Mouse (Mus musculus) liver, embryonic 13.5 days (tissue): ENCODE data around the gene U2af1. TPM values are rescaled to one million over a fixed set of nuclear protein-coding genes. Genes with fewer than 3 reads are reported as not detected.

Experiments
- ATAC-seq: fragments of 200-750 bp; cut with Nextera tagmentation; 2 replicates; pipeline ENCODE4 v1.8.0; 2017; ENCODE audit warnings: low read depth, mild to moderate bottlenecking, moderate number of reproducible peaks, moderate library complexity
- DNase-seq: peaks from one replicate; pipeline ENCODE4 v3.0.0; 2022
- H3K27ac ChIP-seq: fragments of 300-500 bp; sonication (generic); 2 replicates; pipeline ENCODE4 v1.5.1; 2015; ENCODE audit warnings: moderate library complexity, mild to moderate bottlenecking, inconsistent platforms
- H3K27me3 ChIP-seq: fragments of 300-500 bp; sonication (generic); 2 replicates; pipeline ENCODE4 v1.6.1; 2015; ENCODE audit warnings: mild to moderate bottlenecking, inconsistent platforms
- H3K36me3 ChIP-seq: fragments of 300-500 bp; sonication (generic); 2 replicates; pipeline ENCODE4 v1.6.1; 2015; ENCODE audit warnings: mild to moderate bottlenecking, inconsistent platforms
- H3K4me1 ChIP-seq: fragments of 300-500 bp; sonication (generic); replicated peaks from 2 replicates; pipeline ENCODE4 v1.6.1; 2015; ENCODE audit warnings: inconsistent platforms
- H3K4me2 ChIP-seq: fragments of 300-500 bp; sonication (generic); 2 replicates; pipeline ENCODE4 v1.6.1; 2015; ENCODE audit warnings: inconsistent platforms, mild to moderate bottlenecking, moderate library complexity
- H3K4me3 ChIP-seq: fragments of 300-500 bp; sonication (generic); replicated peaks from 2 replicates; pipeline ENCODE4 v1.5.1; 2015; ENCODE audit warnings: mild to moderate bottlenecking, inconsistent platforms
- H3K9ac ChIP-seq: fragments of 300-500 bp; sonication (generic); 2 replicates; pipeline ENCODE4 v1.6.1; 2015; ENCODE audit warnings: mild to moderate bottlenecking, inconsistent platforms
- H3K9me3 ChIP-seq: fragments of 300-500 bp; sonication (generic); replicated peaks from 2 replicates; pipeline ENCODE4 v1.6.1; 2016; ENCODE audit warnings: inconsistent platforms
- WGBS: fragments of 180-500 bp; shearing (Covaris S2); methylation state at CpG from one replicate; pipeline ENCODE4 v1.1.7; 2015; ENCODE audit not compliant: insufficient replicate concordance; 5-methylcytosine and 5-hydroxymethylcytosine counted together
- polyA plus RNA-seq: library from polyadenylated mRNA; unstranded; fragments of >200 nt; fragmentation: Nextera tagmentation; extraction: Ambion mirVana; gene quantifications from 2 replicates; pipeline ENCODE4 v1.2.1, GENCODE M21; 2015

U2af1 gene
- polyA plus RNA-seq, 1 experiment from 2014 or later = 223 TPM

DNA sequence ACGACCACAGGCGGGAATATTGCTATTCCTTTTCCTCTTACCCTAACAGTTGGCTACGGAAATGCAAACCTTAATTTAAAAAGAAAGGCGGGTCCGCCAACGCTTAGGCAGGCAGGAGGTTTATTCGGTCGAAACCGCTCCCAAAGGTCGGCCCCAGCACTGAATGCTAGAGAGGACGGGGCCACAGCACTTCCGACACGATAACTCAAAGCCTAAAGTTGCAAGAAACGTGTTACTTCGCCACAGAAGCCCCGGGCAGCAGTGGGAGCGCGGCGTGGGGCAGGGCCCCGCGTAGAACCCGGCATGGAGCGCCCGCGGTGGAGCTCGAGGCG lies 590 bp downstream of the U2af1 start:
- Histone ChIP-seq H3K27ac (peak overlapping the region; percentile 85), H3K27me3 (no peaks in the 10 kb centered on the region), H3K4me1 (peaks cover 55% of the 10 kb centered on the region), H3K4me3 (peak overlapping the region; percentile 77), H3K36me3 (peaks cover 40% of the 10 kb centered on the region), H3K4me2 (peak overlapping the region; percentile 81), H3K9ac (peak overlapping the region; percentile 88), H3K9me3 (no peaks in the 10 kb centered on the region)
- ATAC-seq (no peak), DNase-seq (no peak)
- under 1% methylated on average over 27 of the region's 27 CpGs for WGBS

DNA sequence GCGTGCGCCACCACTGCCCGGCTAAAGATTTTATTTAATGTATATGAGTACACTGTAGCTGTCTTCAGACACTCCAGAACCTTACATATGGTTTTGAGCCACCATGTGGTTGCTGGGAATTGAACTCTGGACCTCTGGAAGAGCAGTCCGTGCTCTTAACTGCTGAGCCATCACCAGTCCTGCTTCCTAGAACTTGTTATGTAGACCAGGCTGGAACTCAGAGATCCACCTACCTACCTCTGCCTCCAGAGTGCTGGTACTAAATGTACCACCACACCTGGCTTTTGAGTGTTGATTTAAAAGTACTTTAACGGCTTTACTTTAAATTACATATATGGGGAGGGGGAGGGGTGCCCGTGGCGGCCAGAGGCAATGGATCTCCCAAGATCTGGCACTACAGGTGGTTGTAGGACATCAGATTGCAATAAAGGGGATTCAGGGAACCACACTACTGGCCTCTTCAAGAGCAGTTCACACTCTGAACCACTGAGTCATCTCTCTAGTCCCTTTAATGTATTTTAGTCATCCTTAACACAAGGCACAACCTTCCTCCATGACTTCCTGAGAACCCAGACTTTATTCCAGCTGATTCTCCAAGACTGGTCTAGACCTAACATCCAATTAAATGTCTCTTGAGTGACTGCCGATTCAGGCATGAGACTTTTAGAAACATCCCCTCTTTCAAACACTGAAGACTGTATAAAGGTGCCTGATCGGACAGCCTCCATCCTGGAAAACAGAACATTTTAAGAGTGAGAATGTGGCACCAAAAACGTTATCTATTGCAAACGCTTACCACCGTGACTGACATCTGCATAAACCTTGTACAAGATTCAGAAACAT lies 1.3 kb downstream of the U2af1 start:
- 40% methylated on average over 12 of the region's 12 CpGs for WGBS
- Histone ChIP-seq H3K36me3 (peaks cover 48% of the 10 kb centered on the region), H3K9ac (peak overlapping the region; percentile 88), H3K4me2 (peak overlapping the region; percentile 81), H3K4me1 (peaks cover 55% of the 10 kb centered on the region), H3K27ac (peak overlapping the region; percentile 85), H3K4me3 (peak overlapping the region; percentile 77), H3K9me3 (no peaks in the 10 kb centered on the region), H3K27me3 (no peaks in the 10 kb centered on the region)
- DNase-seq (no peak), ATAC-seq (no peak)

DNA sequence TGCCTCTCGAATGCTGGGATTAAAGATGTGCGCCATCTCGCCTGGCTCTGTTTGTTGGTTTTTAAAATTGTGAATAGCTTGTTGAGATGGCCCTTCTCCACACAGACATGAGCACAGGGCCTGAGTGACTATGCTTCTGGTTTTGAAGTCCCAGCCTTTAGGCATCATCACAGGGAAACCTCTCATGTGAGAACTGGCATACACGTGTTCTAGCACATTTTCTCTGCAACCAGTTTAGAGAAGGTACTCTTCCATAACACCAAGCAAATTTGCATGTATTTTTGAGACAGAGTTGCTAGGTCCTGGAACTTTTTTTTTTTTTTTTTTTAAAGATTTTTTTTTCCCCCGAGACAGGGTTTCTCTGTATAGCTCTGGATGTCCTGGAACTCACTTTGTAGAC lies 2.0 kb downstream of the U2af1 start:
- no peaks in the 10 kb centered on the region for H3K27me3 ChIP-seq
- H3K9ac ChIP-seq = peak overlapping the region; percentile 88
- ATAC-seq (no peak), DNase-seq (no peak)
- H3K4me2 ChIP-seq = peak overlapping the region; percentile 81
- H3K4me3 ChIP-seq = peak overlapping the region; percentile 77
- H3K4me1 ChIP-seq = peaks cover 55% of the 10 kb centered on the region
- no peaks in the 10 kb centered on the region for H3K9me3 ChIP-seq
- H3K36me3 ChIP-seq = peaks cover 54% of the 10 kb centered on the region
- H3K27ac ChIP-seq = 0 out of 2 replicates have a peak overlapping the region, but pooled peaks have one; percentile 85
- 79% methylated on average over 5 of the region's 5 CpGs for WGBS

DNA sequence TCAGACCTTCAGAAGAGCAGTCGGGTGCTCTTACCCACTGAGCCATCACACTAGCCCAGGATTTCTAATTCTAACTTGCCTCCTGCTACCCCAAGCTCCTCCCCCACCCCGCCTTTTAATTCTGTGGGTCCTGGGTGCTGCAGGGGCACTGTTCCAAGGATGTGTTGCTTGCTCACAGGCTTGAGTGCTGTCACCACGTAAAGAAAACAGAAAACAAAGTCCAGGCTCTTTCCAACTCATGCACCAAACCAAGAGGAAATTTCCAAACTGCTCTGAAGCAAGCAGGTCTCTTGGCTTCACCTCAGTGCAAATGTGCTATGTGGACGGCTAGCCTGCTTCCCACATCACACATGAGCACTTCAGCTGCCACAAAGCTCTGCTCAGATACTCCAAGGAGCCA lies 3.3 kb downstream of the U2af1 start:
- Histone ChIP-seq H3K4me2 (no peak overlapping the region), H3K4me1 (peaks cover 55% of the 10 kb centered on the region), H3K27ac (0 out of 2 replicates have a peak overlapping the region, but pooled peaks have one; percentile 27)

DNA sequence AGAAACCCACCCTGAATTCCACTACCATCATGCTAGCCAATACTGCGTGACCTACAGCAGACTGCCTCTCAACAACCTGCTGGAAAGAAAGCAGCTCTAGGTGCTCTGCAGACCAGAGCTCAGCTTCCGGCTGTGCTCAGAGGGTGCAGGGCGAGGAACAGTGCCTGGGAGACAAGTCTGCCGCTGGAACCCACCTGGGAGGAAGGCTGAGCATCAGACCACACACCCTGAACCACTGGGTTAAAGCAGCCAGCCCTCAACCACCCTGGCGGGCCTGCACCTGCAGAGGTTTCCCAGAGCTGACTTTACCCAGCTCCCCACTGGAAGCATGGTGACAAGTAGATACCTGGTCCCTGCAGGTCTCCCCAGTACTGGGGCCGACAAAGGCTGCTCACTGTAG lies 5.4 kb downstream of the U2af1 start:
- peaks cover 43% of the 10 kb centered on the region for H3K4me1 ChIP-seq
- peaks cover 88% of the 10 kb centered on the region for H3K36me3 ChIP-seq
- no peak overlapping the region for H3K4me2 ChIP-seq
- no peak overlapping the region for H3K27ac ChIP-seq
- no peak overlapping the region for H3K4me3 ChIP-seq
- no peaks in the 10 kb centered on the region for H3K9me3 ChIP-seq
- no peak overlapping the region for H3K9ac ChIP-seq
- ATAC-seq (no peak), DNase-seq (no peak)
- H3K27me3 ChIP-seq = no peaks in the 10 kb centered on the region
- 81% methylated on average over 6 of the region's 6 CpGs for WGBS

More for the DNA sequence above, 3.3 kb downstream of the U2af1 start:
- peaks cover 68% of the 10 kb centered on the region for H3K36me3 ChIP-seq
- no peaks in the 10 kb centered on the region for H3K9me3 ChIP-seq
- no peaks in the 10 kb centered on the region for H3K27me3 ChIP-seq
- H3K4me3 ChIP-seq = no peak overlapping the region
- DNase-seq = no peak
- WGBS = 65% methylated on average over 4 of the region's 4 CpGs
- no peak for ATAC-seq
- peak overlapping the region; percentile 8; the same call in 1 of the 2 replicates for H3K9ac ChIP-seq

DNA sequence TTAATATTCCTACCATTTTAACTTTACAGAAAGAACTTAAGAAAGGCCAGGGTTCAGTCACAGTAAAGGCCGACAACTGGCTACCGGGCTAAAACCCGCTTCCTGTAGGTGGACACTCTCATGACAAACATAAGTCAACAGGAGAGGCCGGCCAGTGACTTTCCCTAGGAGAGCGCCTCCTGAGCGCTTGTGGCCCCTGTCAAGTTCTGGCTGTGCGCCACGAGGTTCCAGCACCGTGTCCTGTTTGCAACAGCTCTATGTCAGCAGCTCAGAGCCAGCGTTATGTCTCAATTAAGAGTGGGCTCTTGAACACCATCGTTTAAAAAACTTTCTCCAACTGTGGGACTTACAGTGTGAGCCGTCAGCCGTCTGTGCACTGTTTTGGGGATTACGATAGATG lies 6.5 kb downstream of the U2af1 start:
- Histone ChIP-seq H3K4me1 (peaks cover 37% of the 10 kb centered on the region), H3K27ac (no peak overlapping the region), H3K4me2 (no peak overlapping the region), H3K36me3 (peaks cover 97% of the 10 kb centered on the region), H3K9ac (no peak overlapping the region), H3K4me3 (no peak overlapping the region), H3K9me3 (no peaks in the 10 kb centered on the region), H3K27me3 (no peaks in the 10 kb centered on the region)
- ATAC-seq (no peak), DNase-seq (no peak)
- 88% methylated on average over 14 of the region's 14 CpGs for WGBS

DNA sequence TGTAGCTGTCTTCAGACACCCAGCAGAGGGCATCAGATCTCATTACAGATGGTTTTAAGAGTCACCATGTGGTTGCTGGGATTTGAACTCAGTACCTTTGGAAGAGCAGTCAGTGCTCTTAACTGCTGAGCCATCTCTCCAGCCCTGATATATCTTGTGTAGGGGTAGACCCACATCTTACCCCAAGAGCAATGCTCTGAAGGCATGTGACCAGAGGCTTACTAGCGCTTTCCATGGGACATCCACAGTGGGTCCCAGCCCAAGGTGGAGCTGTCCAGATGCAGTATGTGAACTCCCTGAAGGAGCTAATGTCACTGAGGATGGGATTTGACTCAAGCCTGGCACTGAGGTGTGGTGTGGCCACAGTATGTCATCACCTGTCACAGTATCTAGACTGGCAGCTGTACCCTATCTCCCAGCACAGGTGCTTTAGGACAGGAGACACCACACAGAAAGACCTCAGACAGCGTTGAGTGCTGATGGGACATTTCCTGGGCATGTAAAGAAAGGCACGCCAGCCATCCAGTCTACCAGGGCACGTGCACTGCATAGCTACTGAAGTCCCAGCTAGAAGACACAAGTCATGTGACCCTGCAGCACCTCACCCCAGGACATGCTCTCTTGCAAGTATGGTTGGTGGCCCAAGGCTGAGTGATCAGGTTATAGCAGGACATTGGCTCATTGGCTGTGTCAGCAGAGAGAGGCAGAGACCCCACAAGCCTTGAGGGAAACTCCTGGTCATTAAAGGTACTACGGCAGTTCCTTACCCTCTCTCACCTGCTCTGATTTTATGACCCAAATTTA lies 12.3 kb downstream of the U2af1 start:
- Histone ChIP-seq H3K9me3 (no peaks in the 10 kb centered on the region), H3K27ac (no peak overlapping the region), H3K4me3 (no peak overlapping the region), H3K36me3 (peaks cover 54% of the 10 kb centered on the region), H3K9ac (no peak overlapping the region), H3K4me1 (no peaks in the 10 kb centered on the region), H3K27me3 (no peaks in the 10 kb centered on the region), H3K4me2 (no peak overlapping the region)
- 82% methylated on average over 5 of the region's 5 CpGs for WGBS
- ATAC-seq = peak; percentile 55
- DNase-seq = no peak

DNA sequence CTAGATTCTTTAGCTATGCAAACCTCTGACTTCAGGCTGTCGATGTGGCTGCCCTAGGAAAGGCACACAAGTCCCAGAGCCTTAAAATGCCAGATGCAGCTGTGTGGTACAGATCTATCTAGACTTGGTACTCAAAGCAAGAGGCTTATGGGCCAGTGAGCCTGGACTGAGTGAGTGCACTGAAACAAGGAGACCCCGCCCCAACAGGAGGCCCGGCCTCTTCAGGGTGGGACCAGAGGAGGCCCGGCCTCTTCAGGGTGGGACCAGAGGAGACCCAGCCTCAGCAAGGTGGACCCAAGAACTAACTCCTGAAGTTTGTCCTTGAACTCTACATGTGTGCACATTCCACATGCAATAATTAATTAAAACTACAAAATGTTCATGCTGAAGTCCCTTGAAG lies 15.8 kb downstream of the U2af1 start:
- H3K36me3 ChIP-seq = peaks cover 19% of the 10 kb centered on the region
- WGBS = 55% methylated on average over 4 of the region's 4 CpGs
- peaks cover 14% of the 10 kb centered on the region for H3K27me3 ChIP-seq
- H3K9ac ChIP-seq = no peak overlapping the region
- ATAC-seq = no peak
- no peak overlapping the region for H3K27ac ChIP-seq
- no peak overlapping the region for H3K4me2 ChIP-seq
- no peaks in the 10 kb centered on the region for H3K4me1 ChIP-seq
- DNase-seq = no peak
- no peaks in the 10 kb centered on the region for H3K9me3 ChIP-seq
- H3K4me3 ChIP-seq = no peak overlapping the region

DNA sequence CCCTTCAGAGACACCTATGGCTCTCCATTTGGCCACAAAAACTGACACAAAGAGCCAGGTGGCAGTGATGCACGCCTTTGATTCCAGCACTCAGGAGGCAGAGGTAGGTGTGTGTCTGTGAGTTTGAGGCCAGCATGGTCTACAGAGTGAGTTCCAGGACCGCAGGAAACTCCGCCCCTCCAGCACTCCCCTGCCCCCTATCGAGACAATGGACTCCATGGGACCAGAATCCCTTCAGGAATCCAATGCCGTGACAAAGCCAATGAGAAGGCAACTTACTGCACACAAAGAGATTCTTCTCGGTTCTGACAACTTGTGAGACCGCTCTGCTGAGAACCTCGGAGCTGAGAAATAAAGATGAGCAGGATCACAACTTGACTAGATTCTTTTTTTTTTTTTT lies 16.4 kb downstream of the U2af1 start:
- Histone ChIP-seq H3K9ac (no peak overlapping the region), H3K4me1 (peaks cover 4% of the 10 kb centered on the region; the same call in 1 of the 2 replicates)
- no peak for DNase-seq

DNA sequence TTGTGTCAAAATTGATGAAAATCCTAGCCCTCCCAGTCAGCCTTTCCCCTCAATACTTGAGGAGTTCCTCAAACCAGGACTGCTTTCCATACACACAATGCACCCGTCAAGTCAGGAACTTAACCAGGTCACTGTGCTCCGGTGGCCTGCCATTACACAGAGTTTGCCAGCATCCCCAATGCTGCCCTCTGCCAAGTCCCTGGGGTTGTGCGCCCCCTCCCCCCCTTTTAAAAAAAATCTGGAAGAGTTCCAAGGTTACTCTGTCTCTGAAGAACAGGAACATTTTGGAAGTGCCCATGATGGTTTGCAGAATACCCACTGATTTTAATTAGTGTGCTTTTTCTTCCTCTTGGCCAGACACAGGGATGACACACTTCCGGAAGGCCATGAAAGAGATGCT lies 19.0 kb downstream of the U2af1 start:
- no peak overlapping the region for H3K4me2 ChIP-seq
- no peak for DNase-seq
- H3K9ac ChIP-seq = no peak overlapping the region
- no peaks in the 10 kb centered on the region for H3K36me3 ChIP-seq
- H3K9me3 ChIP-seq = no peaks in the 10 kb centered on the region
- peaks cover 47% of the 10 kb centered on the region for H3K27me3 ChIP-seq
- no peak overlapping the region for H3K4me3 ChIP-seq
- H3K27ac ChIP-seq = no peak overlapping the region
- no peak for ATAC-seq
- 59% methylated on average over 4 of the region's 4 CpGs for WGBS
- H3K4me1 ChIP-seq = peaks cover 23% of the 10 kb centered on the region

More for the DNA sequence above, 16.4 kb downstream of the U2af1 start:
- H3K4me2 ChIP-seq = no peak overlapping the region
- peaks cover 13% of the 10 kb centered on the region for H3K36me3 ChIP-seq
- ATAC-seq = no peak
- no peaks in the 10 kb centered on the region for H3K9me3 ChIP-seq
- WGBS = 47% methylated on average over 8 of the region's 8 CpGs
- peaks cover 20% of the 10 kb centered on the region for H3K27me3 ChIP-seq
- H3K27ac ChIP-seq = no peak overlapping the region
- no peak overlapping the region for H3K4me3 ChIP-seq

DNA sequence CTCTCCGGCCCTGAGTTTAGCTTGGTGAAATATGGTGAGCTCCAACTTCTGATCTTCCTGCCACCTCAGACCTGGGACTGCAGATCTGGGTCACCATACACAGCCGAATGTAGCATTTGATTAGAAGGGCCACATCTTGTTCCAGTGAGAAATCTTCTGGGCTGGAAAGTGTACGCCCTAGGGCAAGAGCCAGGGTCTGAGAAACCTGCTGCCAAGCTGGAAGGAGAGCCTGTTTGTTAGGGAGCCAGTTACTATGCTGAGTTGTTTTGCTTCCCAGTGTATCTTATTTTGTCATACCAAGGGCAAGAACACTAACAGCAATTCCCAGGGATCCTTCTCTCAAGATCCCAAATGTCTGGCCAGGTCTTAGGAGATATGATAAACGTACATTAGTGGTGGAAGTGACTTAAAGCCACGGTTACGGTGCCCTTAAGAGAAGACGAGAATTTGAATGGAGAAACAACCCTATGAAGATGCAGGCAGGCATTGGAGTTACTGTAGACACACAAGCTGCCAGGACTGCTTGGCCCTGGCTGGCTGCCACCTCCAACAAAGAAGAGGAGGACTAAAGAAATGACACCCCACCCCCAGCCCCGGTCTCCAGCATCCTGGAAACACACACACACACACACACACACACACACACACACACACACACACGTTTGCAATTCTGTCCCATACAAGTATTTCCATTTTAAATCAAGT lies 20.7 kb downstream of the U2af1 start:
- ATAC-seq = no peak
- peak overlapping the region; percentile 70; the same call in 1 of the 2 replicates for H3K4me2 ChIP-seq
- H3K9ac ChIP-seq = no peak overlapping the region

More for the DNA sequence above, 20.7 kb downstream of the U2af1 start:
- DNase-seq = no peak
- H3K9me3 ChIP-seq = no peaks in the 10 kb centered on the region
- no peaks in the 10 kb centered on the region for H3K36me3 ChIP-seq
- no peak overlapping the region for H3K27ac ChIP-seq
- WGBS = 48% methylated on average over 9 of the region's 9 CpGs
- H3K4me3 ChIP-seq = no peak overlapping the region
- H3K27me3 ChIP-seq = peaks cover 47% of the 10 kb centered on the region
- H3K4me1 ChIP-seq = peaks cover 23% of the 10 kb centered on the region
